Mouse (Mus musculus) liver, embryonic 13.5 days (tissue): ENCODE measurements at regions not wholly inside any gene's neighbourhood (a gene's known extent, or its start where the extent isn't known, plus 50 kb on each side); places are given as distances from the start of the nearest gene placed in this dataset.

ENCODE experiments used
- ATAC-seq: fragments of 200-750 bp; cut with Nextera tagmentation; 2 replicates; pipeline ENCODE4 v1.8.0; 2017; ENCODE audit warnings: low read depth, mild to moderate bottlenecking, moderate number of reproducible peaks, moderate library complexity
- DNase-seq: peaks from one replicate; pipeline ENCODE4 v3.0.0; 2022
- H3K27ac ChIP-seq: fragments of 300-500 bp; sonication (generic); 2 replicates; pipeline ENCODE4 v1.5.1; 2015; ENCODE audit warnings: moderate library complexity, mild to moderate bottlenecking, inconsistent platforms
- H3K27me3 ChIP-seq: fragments of 300-500 bp; sonication (generic); 2 replicates; pipeline ENCODE4 v1.6.1; 2015; ENCODE audit warnings: mild to moderate bottlenecking, inconsistent platforms
- H3K36me3 ChIP-seq: fragments of 300-500 bp; sonication (generic); 2 replicates; pipeline ENCODE4 v1.6.1; 2015; ENCODE audit warnings: mild to moderate bottlenecking, inconsistent platforms
- H3K4me1 ChIP-seq: fragments of 300-500 bp; sonication (generic); replicated peaks from 2 replicates; pipeline ENCODE4 v1.6.1; 2015; ENCODE audit warnings: inconsistent platforms
- H3K4me2 ChIP-seq: fragments of 300-500 bp; sonication (generic); 2 replicates; pipeline ENCODE4 v1.6.1; 2015; ENCODE audit warnings: inconsistent platforms, mild to moderate bottlenecking, moderate library complexity
- H3K4me3 ChIP-seq: fragments of 300-500 bp; sonication (generic); replicated peaks from 2 replicates; pipeline ENCODE4 v1.5.1; 2015; ENCODE audit warnings: mild to moderate bottlenecking, inconsistent platforms
- H3K9ac ChIP-seq: fragments of 300-500 bp; sonication (generic); 2 replicates; pipeline ENCODE4 v1.6.1; 2015; ENCODE audit warnings: mild to moderate bottlenecking, inconsistent platforms
- H3K9me3 ChIP-seq: fragments of 300-500 bp; sonication (generic); replicated peaks from 2 replicates; pipeline ENCODE4 v1.6.1; 2016; ENCODE audit warnings: inconsistent platforms
- WGBS: fragments of 180-500 bp; shearing (Covaris S2); methylation state at CpG from one replicate; pipeline ENCODE4 v1.1.7; 2015; ENCODE audit not compliant: insufficient replicate concordance; 5-methylcytosine and 5-hydroxymethylcytosine counted together

- Histone ChIP-seq H3K9ac (no peak overlapping the region), H3K36me3 (no peaks in the 10 kb centered on the region), H3K27me3 (no peaks in the 10 kb centered on the region), H3K27ac (no peak overlapping the region), H3K4me3 (no peak overlapping the region), H3K4me2 (no peak overlapping the region), H3K4me1 (no peaks in the 10 kb centered on the region), H3K9me3 (no peaks in the 10 kb centered on the region)
- DNase-seq: no peak
- ATAC-seq: no peak
- WGBS: 74% methylated on average over 1 of the region's 1 CpGs
These were observed 56.4 kb downstream of the Rassf10 start for GRCm38 (mm10) chr7:113010150-113010549.

DNA sequence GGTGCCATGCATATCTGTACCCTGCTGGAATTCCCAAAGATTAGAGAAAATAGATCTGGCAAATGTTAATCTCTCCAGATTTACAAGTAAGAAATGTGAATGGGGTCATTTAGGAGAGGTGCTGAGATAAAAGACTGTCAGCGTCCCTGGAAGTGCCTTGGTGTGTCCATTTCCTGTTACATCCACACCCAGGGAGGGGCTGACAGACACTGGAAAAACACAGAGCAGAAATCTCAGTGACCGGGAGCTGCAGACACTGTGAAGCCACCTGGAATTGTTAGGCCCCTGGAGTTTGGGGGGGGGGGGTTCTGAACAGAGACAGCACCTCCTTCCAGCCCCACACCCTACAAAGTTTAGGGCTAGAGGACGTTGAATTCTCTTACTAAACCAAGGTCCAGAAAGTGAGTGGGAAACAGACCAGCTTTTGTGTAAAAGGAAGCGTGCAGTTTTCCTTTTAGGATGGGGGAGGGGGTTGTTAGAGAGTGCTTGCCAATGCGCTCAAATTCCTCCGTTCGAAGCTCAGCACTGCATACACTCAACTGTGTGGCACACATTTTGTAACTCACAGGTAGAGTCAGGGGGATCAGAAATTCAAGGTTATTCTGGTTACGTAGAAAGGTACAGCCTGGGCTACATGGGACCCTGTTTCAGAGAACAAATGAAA, 63.5 kb downstream of the Rassf10 start:
- no peaks in the 10 kb centered on the region for H3K36me3 ChIP-seq
- no peak overlapping the region for H3K9ac ChIP-seq
- no peak overlapping the region for H3K27ac ChIP-seq
- WGBS: 31% methylated on average over 8 of the region's 8 CpGs
- H3K4me3 ChIP-seq: no peak overlapping the region
- no peaks in the 10 kb centered on the region for H3K27me3 ChIP-seq
- H3K9me3 ChIP-seq: no peaks in the 10 kb centered on the region
- no peak for DNase-seq
- no peaks in the 10 kb centered on the region for H3K4me1 ChIP-seq
- no peak for ATAC-seq
- H3K4me2 ChIP-seq: no peak overlapping the region

DNA sequence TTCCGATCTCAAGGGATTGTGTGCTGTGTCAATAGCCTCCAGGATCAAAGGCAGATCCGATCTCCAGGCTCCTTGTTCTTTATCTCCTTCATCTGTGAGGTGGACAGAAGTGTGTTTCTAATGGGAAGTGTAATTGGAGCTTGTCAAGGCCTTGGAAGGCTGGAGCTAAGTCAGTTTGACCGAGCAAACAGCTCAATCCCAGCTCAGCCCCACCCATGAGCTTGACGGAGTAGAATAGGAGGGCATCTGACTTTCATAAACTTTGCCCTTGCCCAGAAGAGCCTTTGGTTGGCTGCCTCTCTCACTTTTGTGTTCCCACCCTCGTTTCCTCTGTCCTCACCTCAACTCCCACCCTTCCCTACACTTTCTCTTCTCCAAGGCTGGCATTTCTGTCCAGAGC, 67.7 kb downstream of the Rassf10 start:
- H3K36me3 ChIP-seq: no peaks in the 10 kb centered on the region
- H3K9ac ChIP-seq: no peak overlapping the region
- no peak for DNase-seq
- 35% methylated on average over 5 of the region's 5 CpGs for WGBS
- H3K27ac ChIP-seq: no peak overlapping the region
- no peak overlapping the region for H3K4me2 ChIP-seq
- no peak overlapping the region for H3K4me3 ChIP-seq
- H3K4me1 ChIP-seq: no peaks in the 10 kb centered on the region
- no peak for ATAC-seq
- H3K9me3 ChIP-seq: no peaks in the 10 kb centered on the region
- no peaks in the 10 kb centered on the region for H3K27me3 ChIP-seq

DNA sequence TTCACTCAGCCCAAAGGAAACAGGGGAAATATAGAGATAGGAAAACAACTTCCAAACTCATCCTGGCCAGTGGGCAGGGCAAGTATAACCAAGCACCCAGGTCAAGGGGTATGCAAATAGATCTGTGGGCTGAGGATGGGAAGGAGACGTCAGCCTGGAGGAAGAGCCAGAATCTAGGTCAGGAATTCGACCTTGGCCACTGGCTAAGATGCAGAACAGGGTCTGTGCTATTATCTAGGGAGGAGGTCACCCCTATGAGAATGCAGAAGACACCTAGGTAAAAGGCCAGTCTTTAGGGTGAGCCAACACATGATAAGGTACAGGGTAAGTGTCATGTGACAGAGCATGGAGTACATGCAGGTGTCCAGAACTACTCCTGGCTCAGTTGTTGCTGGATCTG, 68.8 kb downstream of the Rassf10 start:
- ATAC-seq (no peak), DNase-seq (no peak)
- Histone ChIP-seq H3K4me1 (no peaks in the 10 kb centered on the region), H3K9me3 (no peaks in the 10 kb centered on the region), H3K4me2 (no peak overlapping the region), H3K9ac (no peak overlapping the region), H3K4me3 (no peak overlapping the region), H3K27me3 (no peaks in the 10 kb centered on the region), H3K36me3 (no peaks in the 10 kb centered on the region), H3K27ac (no peak overlapping the region)
- 14% methylated on average over 2 of the region's 2 CpGs for WGBS

GRCm38 (mm10) chr7:113025758-113026157, 72.0 kb downstream of the Rassf10 start:
- Histone ChIP-seq H3K4me2 (no peak overlapping the region), H3K4me1 (no peaks in the 10 kb centered on the region), H3K27ac (no peak overlapping the region), H3K4me3 (no peak overlapping the region), H3K36me3 (no peaks in the 10 kb centered on the region), H3K27me3 (no peaks in the 10 kb centered on the region), H3K9ac (no peak overlapping the region), H3K9me3 (no peaks in the 10 kb centered on the region)
- 54% methylated on average over 1 of the region's 1 CpGs for WGBS
- DNase-seq (no peak), ATAC-seq (no peak)

GRCm38 (mm10) chr7:113026290-113027075, 72.7 kb downstream of the Rassf10 start:
- ATAC-seq (no peak), DNase-seq (no peak)
- Histone ChIP-seq H3K4me1 (no peaks in the 10 kb centered on the region), H3K36me3 (no peaks in the 10 kb centered on the region), H3K27me3 (no peaks in the 10 kb centered on the region), H3K4me2 (no peak overlapping the region), H3K27ac (no peak overlapping the region), H3K4me3 (no peak overlapping the region), H3K9ac (no peak overlapping the region), H3K9me3 (no peaks in the 10 kb centered on the region)
- 51% methylated on average over 10 of the region's 10 CpGs for WGBS

GRCm38 (mm10) chr7:113027125-113027801, 73.5 kb downstream of the Rassf10 start:
- no peaks in the 10 kb centered on the region for H3K4me1 ChIP-seq
- H3K4me3 ChIP-seq: no peak overlapping the region
- no peak overlapping the region for H3K9ac ChIP-seq
- no peaks in the 10 kb centered on the region for H3K9me3 ChIP-seq
- no peaks in the 10 kb centered on the region for H3K36me3 ChIP-seq
- 51% methylated on average over 5 of the region's 5 CpGs for WGBS
- ATAC-seq: no peak
- H3K27me3 ChIP-seq: no peaks in the 10 kb centered on the region
- no peak for DNase-seq
- no peak overlapping the region for H3K4me2 ChIP-seq
- no peak overlapping the region for H3K27ac ChIP-seq

DNA sequence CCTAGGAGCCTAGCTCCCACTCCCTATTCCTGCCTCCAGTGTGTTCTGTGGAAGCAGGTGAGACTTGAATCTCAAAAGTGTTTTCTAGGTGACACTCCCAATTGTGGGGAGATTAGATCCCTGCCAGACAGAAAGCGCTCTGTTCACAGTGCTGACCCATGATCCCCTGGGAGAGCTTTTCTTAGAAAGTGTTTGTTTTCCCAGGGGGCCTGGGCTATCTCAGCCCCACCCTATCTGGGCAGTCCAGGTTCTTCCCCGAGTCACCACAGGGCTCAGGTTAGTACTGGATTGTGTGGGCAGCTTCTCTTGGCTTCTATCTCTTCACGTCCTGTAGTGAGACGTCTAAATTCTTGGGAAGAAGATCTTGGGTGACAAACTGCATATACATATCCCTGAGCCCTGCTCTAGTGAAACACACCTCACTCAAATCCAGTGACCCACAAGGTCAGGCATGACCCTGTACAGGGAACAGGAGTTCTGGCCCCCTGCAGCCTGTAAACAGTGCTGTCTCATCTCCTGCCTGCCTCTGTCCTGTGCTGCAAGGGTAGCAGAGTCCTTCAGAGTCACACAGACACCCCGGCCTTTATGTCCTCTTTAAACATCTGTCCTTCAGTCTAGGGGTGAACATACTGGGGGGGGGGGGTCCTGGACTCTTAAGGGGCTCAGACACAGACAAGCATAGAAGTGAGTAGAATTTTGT, 76.4 kb downstream of the Rassf10 start:
- Histone ChIP-seq H3K9ac (no peak overlapping the region), H3K4me3 (no peak overlapping the region), H3K27me3 (no peaks in the 10 kb centered on the region), H3K4me1 (no peaks in the 10 kb centered on the region), H3K36me3 (no peaks in the 10 kb centered on the region), H3K4me2 (no peak overlapping the region), H3K9me3 (no peaks in the 10 kb centered on the region), H3K27ac (no peak overlapping the region)
- WGBS: 36% methylated on average over 5 of the region's 5 CpGs
- DNase-seq (no peak), ATAC-seq (no peak)

DNA sequence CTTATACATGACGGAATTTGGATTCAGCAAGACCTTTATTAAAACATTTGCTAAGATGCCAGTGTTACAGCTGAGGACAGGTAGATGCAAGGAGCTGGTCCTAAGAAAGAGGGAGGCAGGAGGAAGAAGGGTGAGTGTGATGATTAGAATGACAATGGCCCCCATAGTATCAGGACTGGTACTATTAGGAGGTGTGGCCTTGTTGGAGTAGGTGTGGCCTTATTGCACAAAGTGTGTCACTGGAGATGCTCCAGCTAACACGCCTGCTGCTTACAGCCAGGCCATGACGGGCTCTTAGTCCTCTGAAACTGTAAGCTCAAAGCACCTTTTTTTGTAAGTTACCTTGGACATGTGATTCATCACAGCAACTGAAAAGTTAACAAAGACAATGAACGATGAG, 82.0 kb downstream of the Rassf10 start:
- Histone ChIP-seq H3K9ac (no peak overlapping the region), H3K4me3 (no peak overlapping the region), H3K4me1 (no peaks in the 10 kb centered on the region), H3K27ac (no peak overlapping the region), H3K9me3 (no peaks in the 10 kb centered on the region), H3K36me3 (no peaks in the 10 kb centered on the region), H3K4me2 (no peak overlapping the region), H3K27me3 (no peaks in the 10 kb centered on the region)
- ATAC-seq: no peak
- WGBS: 61% methylated on average over 4 of the region's 4 CpGs
- no peak for DNase-seq

GRCm38 (mm10) chr7:113037825-113038613, 84.3 kb downstream of the Rassf10 start:
- H3K9ac ChIP-seq: no peak overlapping the region
- H3K4me3 ChIP-seq: no peak overlapping the region
- H3K4me1 ChIP-seq: no peaks in the 10 kb centered on the region
- ATAC-seq: no peak
- no peak overlapping the region for H3K27ac ChIP-seq
- H3K27me3 ChIP-seq: no peaks in the 10 kb centered on the region
- DNase-seq: no peak
- H3K36me3 ChIP-seq: no peaks in the 10 kb centered on the region
- H3K4me2 ChIP-seq: no peak overlapping the region
- WGBS: 41% methylated on average over 12 of the region's 12 CpGs
- no peaks in the 10 kb centered on the region for H3K9me3 ChIP-seq
